Mouse (Mus musculus): Measurements from ENCODE around the gene Srr. TPM values are rescaled to one million over a fixed set of nuclear protein-coding genes. Genes with fewer than 3 reads are reported as not detected.

Gene Srr
- total RNA-seq (2023): 7.8 TPM

DNA sequence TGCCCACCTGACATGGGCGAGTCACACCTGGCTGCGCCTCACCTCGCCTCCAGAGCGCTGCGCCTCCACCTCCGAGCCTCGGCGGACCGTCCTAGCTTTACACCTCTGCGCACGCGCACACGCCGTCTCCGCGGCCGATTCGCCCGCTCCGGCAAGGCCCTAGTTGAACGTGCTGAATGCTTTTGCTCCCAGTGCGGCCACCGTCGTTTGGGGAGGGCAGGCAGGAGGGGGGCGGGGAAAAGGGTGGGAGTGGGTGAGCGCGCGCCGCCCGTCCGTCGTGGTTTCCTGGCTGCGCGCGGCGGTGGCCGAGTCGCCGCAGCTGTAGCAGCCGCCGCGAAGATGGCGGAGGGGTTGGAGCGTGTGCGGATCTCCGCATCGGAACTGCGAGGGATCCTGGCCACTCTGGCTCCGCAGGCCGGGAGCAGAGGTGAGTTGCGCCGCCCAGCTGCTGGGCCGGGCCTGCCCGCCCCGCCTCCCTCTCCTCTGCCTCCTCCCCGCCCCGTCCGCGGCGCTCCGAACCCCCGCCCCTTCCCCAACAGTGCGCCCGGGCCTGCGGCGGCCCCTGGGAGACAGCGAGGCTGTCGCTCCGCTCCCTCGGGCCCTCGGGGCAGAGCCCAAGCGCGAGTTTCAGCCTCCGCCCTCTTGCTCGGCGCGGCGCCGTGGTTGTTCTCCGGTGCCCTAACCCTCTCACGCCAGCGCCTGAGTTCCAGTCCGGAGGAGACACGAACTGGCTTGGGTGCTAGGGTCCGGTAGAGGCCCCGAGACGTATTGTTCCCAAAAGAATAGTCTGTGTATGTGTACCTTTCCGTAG, at the start of gene Srr, which contains the start of gene Smg6:
Gene Srr, minus strand, starts transcription at position 372 of the 811 bp plus-strand sequence.
Gene Smg6, plus strand, starts transcription at position 247 of the 811 bp plus-strand sequence.

DNA sequence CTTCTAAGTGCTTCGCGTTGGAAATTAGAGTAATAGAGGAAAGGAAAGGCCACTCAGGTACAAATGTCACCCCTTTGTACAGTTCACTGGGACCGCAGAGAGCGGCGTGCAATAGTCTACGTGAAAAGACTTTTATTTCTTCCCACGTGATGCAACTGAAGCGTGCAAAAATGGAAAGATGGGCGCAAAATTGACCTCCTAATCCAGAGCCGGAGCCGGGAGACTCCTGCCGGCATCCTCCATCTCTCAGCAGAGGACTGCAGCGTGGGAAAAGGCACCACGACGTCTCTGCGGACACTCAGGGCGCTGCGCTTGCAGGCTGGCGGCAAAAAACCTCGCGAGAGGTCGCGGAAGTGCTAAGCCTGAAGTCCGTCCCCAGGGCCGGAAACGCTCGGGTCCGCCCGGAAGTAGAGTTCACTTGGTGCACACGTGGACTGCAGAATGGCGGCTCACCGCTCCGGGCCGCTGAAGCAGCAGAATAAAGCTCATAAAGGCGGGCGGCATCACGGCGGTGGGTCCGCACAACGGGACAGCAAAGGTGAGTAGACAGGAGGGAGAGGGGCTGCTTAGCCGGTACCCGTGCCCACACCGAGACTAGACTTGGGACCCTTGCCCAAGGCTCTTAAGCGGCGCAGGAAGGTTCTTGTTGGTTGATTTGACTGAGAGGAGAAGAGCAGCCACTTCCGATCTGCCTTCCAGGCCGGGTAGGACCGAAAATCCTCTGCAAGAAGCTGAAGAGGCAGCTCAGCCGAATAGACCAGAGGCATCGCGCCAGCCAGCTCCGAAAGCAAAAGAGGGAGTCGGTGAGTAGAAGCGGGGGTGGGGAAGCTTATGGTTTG, 27.9 kb downstream of the Srr start, which contains the start of gene Tsr1:
Gene Tsr1, plus strand, starts transcription at position 394 of the 839 bp plus-strand sequence.

DNA sequence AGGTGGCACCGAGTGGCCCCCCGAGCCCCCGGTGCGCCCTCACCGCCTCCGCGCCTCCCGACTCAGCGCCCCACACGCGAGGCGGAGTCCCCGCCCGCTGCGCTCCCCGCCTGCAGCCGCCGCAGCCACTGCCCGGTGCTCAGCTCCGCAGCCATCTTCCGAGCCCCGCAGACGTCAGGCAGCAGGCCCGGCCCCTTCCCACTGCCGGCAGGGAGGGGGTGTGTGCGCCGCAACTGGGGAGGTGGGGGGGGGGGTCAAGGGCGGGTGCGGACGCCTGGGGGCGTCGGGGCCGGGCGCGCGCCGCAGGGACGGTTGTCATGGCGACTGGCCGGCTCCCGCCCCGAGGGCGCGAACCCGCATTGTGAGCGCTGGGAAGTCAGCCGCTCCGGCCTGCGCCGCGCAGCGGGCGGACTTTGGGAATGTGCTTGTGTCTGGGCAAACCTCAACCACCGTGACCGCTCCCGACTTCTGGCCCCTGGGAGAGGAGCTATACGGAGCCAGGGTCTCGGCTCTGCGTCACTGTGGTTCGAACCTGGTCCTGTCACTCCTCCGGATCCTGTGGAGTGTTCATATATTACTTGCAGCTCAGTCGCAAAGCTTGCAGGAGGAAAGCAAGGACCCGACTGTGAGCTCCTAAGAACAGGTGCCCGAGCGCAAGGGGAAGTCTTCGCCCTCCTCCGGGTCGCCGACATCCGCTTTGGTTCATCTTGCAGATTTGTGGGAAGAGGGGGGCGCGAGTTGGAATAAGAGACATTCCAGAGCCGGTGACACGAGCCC, 28.7 kb downstream of the Srr start, which contains the start of gene Sgsm2:
Gene Sgsm2, minus strand, starts transcription at position 160 of the 777 bp plus-strand sequence.

Other genes starting within 250 kb of the Srr start
- 126 TPM for gene Pafah1b1, start 201.3 kb downstream of the Srr start, total RNA-seq (2023)
- 43.3 TPM for gene Mettl16, start 155.1 kb downstream of the Srr start, total RNA-seq (2023)
- gene Mnt, start 95.0 kb downstream of the Srr start, total RNA-seq (2023): 65.3 TPM
- gene Sgsm2, start 28.9 kb downstream of the Srr start, total RNA-seq (2023): 7.1 TPM
- gene Tsr1, start 27.9 kb downstream of the Srr start, total RNA-seq (2023): 79.2 TPM
- 49.1 TPM for gene Smg6, start 125 bp downstream of the Srr start, total RNA-seq (2023)
- 1.7 TPM for gene Hic1, start 243.6 kb upstream of the Srr start, total RNA-seq (2023)